Mouse (Mus musculus) embryonic facial prominence, embryonic 10.5 days (tissue): ENCODE results near the gene Gpt2. TPM values are rescaled to one million over a fixed set of nuclear protein-coding genes. Genes with fewer than 3 reads are reported as not detected.

Experiments
- DNase-seq: peaks from one replicate; pipeline ENCODE4 v3.0.0-alpha.2; 2017; ENCODE audit warnings: low spot score
- H3K27ac ChIP-seq: fragments of 300-500 bp; sonication (generic); replicated peaks from 2 replicates; pipeline ENCODE4 v1.5.1; 2016; ENCODE audit warnings: mild to moderate bottlenecking
- H3K27me3 ChIP-seq: fragments of 300-500 bp; sonication (generic); replicated peaks from 2 replicates; pipeline ENCODE4 v1.6.1; 2016; ENCODE audit warnings: low read depth, mild to moderate bottlenecking; ENCODE audit not compliant: poor library complexity, severe bottlenecking
- H3K36me3 ChIP-seq: fragments of 300-500 bp; sonication (generic); replicated peaks from 2 replicates; pipeline ENCODE4 v1.6.1; 2016; ENCODE audit warnings: mild to moderate bottlenecking, moderate library complexity
- H3K4me1 ChIP-seq: fragments of 300-500 bp; sonication (generic); 2 replicates; pipeline ENCODE4 v1.6.1; 2016
- H3K4me3 ChIP-seq: fragments of 300-500 bp; sonication (generic); 2 replicates; pipeline ENCODE4 v1.5.1; 2016; ENCODE audit warnings: mild to moderate bottlenecking, moderate library complexity
- H3K9me3 ChIP-seq: fragments of 300-500 bp; sonication (generic); 2 replicates; pipeline ENCODE4 v1.6.1; 2016; ENCODE audit warnings: mild to moderate bottlenecking
- WGBS: fragments of 180-500 bp; shearing (Covaris S2); methylation state at CpG from one replicate; pipeline ENCODE4 v1.1.7; 2016; 5-methylcytosine and 5-hydroxymethylcytosine counted together
- polyA plus RNA-seq: library from polyadenylated mRNA; unstranded; fragments of >200 nt; fragmentation: Nextera tagmentation; extraction: Ambion mirVana; gene quantifications from 2 replicates; pipeline ENCODE4 v1.2.1, GENCODE M21; 2016

The Gpt2 gene
- polyA plus RNA-seq, 1 experiment from 2014 or later, result 48.7 TPM

DNA sequence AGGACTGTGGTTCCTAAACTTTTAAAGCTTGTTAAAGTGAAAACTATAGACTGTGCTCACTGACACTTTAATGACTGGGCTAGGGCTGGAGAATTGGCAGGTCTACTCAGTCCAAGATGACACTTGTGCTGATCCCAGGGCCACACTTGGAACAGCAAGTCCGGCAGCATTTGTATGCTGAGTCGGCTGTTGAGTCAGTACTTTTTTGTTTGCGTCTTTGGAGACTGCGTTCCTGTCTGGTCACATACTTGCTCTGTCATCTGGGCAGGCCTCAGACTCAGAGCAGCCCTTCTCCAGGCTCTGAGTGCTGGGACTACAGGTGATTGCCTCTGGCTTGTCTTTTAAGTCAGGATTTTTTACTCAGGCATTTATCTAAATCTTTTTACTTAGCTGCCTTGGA, 20.9 kb downstream of the Gpt2 start:
- no peaks in the 10 kb centered on the region for H3K9me3 ChIP-seq
- H3K27ac ChIP-seq, result no peak overlapping the region
- peaks cover 98% of the 10 kb centered on the region for H3K36me3 ChIP-seq
- H3K27me3 ChIP-seq, result no peaks in the 10 kb centered on the region
- 90% methylated on average over 4 of the region's 4 CpGs for WGBS
- no peak for DNase-seq
- no peak overlapping the region for H3K4me3 ChIP-seq
- H3K4me1 ChIP-seq, result no peaks in the 10 kb centered on the region

DNA sequence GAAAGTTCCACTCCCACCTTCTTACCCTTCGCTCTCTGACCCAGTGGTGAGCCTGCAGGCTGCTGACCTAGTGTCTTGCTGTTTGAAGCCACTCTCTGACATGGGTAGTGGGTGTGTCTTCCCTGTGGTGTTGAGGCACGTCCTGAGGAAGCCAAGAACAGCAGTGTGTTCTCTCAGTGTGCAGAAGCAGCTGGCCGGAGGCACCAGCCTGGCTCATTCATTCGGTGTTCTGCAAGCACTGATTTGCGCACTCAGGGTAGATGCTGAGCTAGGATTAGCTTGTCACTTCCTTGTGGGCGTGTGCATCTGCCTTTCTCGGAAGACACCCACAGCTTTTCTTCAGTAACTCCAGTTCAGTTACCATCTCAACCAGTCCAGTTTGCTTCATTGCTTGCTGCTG, 23.0 kb downstream of the Gpt2 start:
- no peak overlapping the region for H3K4me3 ChIP-seq
- H3K27me3 ChIP-seq, result no peaks in the 10 kb centered on the region
- WGBS, result 67% methylated on average over 7 of the region's 7 CpGs
- peaks cover 96% of the 10 kb centered on the region for H3K36me3 ChIP-seq
- DNase-seq, result no peak
- no peaks in the 10 kb centered on the region for H3K9me3 ChIP-seq
- H3K27ac ChIP-seq, result no peak overlapping the region
- H3K4me1 ChIP-seq, result no peaks in the 10 kb centered on the region

DNA sequence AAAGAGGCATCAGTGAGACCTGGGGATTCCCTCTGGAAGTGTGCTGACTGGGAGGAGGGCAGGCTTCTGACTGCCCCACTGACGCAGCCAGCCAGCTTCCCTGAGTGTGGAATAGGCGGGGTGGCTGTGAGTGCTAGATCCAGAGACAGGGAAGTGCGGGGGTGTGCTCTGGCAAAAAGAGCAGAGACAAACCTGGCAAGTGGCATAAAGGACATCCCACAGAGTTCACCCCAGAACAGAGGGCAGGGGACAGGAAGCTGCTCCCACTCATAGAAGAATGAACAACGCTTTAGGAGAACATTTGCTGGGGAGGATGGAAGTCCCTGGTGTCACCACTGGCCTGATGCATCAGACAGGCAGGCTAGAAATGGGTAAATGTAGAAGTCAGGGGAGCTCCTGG, 25.0 kb downstream of the Gpt2 start:
- no peak overlapping the region for H3K4me3 ChIP-seq
- peaks cover 96% of the 10 kb centered on the region for H3K36me3 ChIP-seq
- H3K27ac ChIP-seq, result no peak overlapping the region
- H3K27me3 ChIP-seq, result no peaks in the 10 kb centered on the region
- no peak for DNase-seq
- no peaks in the 10 kb centered on the region for H3K9me3 ChIP-seq
- WGBS, result 85% methylated on average over 4 of the region's 4 CpGs
- no peaks in the 10 kb centered on the region for H3K4me1 ChIP-seq

DNA sequence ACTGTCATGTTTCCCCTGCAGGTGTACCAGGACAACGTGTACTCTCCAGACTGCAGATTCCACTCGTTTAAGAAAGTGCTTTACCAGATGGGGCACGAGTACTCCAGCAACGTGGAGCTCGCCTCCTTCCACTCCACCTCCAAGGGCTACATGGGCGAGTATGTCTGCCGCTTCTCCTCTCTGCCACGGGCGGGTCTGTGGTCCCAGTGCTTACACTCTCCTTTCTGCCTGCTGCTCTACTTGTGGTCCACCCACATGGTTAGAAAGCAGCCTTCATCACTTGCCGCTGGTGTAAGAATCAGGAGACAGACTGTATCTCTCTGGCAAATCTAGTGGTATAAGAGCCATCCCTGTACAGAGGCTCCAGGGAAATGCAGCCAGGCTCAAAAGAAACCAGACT, 25.6 kb downstream of the Gpt2 start:
- Histone ChIP-seq H3K36me3 (peaks cover 98% of the 10 kb centered on the region), H3K27me3 (no peaks in the 10 kb centered on the region), H3K9me3 (no peaks in the 10 kb centered on the region), H3K27ac (no peak overlapping the region), H3K4me1 (no peaks in the 10 kb centered on the region), H3K4me3 (no peak overlapping the region)
- WGBS, result 91% methylated on average over 10 of the region's 10 CpGs
- no peak for DNase-seq

DNA sequence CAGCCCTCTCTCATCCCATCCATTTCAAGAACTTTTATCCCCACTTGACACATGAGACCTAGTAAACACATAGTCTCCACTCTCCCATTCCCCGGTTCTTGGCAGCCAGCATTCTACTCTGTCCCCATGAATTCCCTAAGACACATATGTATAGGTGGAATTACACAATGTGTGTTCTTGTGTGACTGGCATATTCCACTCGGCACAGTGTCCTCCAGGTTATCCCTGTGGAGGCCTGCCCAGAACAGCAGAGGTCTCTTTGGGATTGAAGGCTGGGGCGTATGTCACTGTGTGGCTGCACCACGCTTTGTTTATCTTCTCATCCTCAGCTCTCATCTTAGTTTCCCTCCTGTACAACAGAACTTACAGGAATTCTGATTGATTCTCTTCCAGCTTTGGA, 28.2 kb downstream of the Gpt2 start:
- no peak for DNase-seq
- 93% methylated on average over 4 of the region's 4 CpGs for WGBS
- Histone ChIP-seq H3K4me3 (no peak overlapping the region), H3K36me3 (peaks cover 98% of the 10 kb centered on the region), H3K4me1 (no peaks in the 10 kb centered on the region), H3K27ac (no peak overlapping the region), H3K27me3 (no peaks in the 10 kb centered on the region), H3K9me3 (no peaks in the 10 kb centered on the region)

DNA sequence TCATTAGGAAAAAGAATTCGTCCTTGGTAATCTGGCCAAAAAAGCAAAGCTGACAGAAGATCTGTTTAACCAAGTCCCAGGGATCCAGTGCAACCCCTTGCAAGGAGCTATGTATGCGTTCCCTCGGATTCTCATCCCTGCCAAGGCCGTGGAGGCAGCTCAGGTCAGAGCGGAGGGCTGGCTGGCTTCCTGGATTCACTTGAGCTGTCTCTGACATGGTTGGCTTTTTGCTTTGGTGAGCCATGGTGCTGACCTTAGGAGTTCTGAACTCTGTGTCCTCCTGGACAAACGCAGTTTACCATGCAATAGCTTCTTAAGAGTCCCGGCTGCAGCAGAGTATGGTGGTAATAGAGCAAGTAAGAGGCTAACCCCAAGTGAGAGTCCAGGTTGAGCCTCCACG, 29.0 kb downstream of the Gpt2 start:
- Histone ChIP-seq H3K4me3 (no peak overlapping the region), H3K36me3 (peaks cover 98% of the 10 kb centered on the region), H3K27me3 (no peaks in the 10 kb centered on the region), H3K27ac (no peak overlapping the region), H3K9me3 (no peaks in the 10 kb centered on the region), H3K4me1 (no peaks in the 10 kb centered on the region)
- no peak for DNase-seq
- 90% methylated on average over 8 of the region's 8 CpGs for WGBS

DNA sequence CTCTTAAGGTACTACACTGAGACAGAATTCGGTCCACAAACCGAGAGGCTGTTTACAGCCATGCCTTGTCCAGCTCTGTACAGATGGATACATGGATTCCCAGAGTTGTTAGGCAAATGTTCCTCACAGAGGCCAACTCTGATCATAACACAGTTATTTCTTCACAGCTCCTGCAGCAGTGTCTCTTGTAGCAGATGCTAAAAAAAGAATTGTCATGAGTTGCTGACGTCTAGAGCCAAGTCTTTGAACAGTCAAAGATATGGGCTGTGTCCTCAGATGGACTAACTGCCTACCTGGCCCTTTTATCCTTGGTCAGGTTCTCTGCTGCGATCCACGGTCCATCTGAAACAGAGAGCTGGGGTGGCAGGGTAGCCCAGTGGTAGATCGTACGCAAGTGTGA, 31.7 kb downstream of the Gpt2 start:
- no peaks in the 10 kb centered on the region for H3K9me3 ChIP-seq
- H3K27ac ChIP-seq, result no peak overlapping the region
- H3K4me3 ChIP-seq, result no peak overlapping the region
- H3K36me3 ChIP-seq, result peaks cover 76% of the 10 kb centered on the region
- WGBS, result 96% methylated on average over 7 of the region's 7 CpGs
- no peak for DNase-seq
- no peaks in the 10 kb centered on the region for H3K27me3 ChIP-seq
- no peaks in the 10 kb centered on the region for H3K4me1 ChIP-seq

DNA sequence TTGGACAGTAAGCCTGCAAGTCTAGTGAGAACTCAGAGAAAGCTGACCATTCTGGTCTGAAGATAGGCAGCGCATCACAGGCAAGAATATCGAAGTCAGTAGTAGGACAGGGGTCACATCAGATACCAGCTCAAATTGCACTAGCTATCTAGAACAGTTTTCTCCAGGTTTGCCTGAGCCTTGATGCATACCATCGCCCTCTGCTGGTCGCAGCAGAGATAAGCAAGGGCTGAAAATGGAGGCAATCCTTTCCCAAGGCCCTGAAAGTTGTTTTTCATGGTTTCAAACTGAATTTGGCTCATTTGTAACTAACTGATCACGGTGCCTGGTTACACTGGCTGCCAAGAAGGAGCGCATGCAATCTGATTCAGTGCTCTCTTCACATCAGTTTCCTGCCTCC, 33.7 kb downstream of the Gpt2 start:
- Histone ChIP-seq H3K27ac (no peak overlapping the region), H3K4me3 (no peak overlapping the region), H3K36me3 (peaks cover 66% of the 10 kb centered on the region), H3K4me1 (no peaks in the 10 kb centered on the region), H3K9me3 (no peaks in the 10 kb centered on the region), H3K27me3 (no peaks in the 10 kb centered on the region)
- WGBS, result 32% methylated on average over 6 of the region's 6 CpGs
- peak; percentile 53 for DNase-seq

DNA sequence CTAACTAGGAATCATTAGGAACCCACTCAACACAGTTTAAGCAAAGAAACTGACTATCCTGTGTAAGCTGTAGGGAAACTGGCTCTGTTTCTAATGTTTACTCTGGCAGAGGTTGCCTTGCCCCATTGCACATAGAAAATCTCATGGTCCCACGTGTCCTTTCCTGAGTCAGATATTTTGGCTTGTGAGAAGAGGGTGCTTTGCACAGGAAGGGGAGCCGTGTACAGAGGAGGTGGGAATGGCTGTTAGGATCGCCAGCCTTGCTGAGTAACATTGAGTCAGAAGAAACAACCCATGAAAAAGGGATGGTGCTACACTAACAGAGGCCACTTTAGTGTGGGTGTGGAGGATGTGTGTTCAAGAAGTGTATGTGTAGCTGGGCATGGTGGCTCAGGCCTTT, 36.6 kb downstream of the Gpt2 start:
- Histone ChIP-seq H3K4me3 (no peak overlapping the region), H3K9me3 (no peaks in the 10 kb centered on the region), H3K4me1 (no peaks in the 10 kb centered on the region), H3K27me3 (no peaks in the 10 kb centered on the region), H3K27ac (no peak overlapping the region), H3K36me3 (peaks cover 53% of the 10 kb centered on the region)
- WGBS, result 87% methylated on average over 3 of the region's 3 CpGs
- no peak for DNase-seq

DNA sequence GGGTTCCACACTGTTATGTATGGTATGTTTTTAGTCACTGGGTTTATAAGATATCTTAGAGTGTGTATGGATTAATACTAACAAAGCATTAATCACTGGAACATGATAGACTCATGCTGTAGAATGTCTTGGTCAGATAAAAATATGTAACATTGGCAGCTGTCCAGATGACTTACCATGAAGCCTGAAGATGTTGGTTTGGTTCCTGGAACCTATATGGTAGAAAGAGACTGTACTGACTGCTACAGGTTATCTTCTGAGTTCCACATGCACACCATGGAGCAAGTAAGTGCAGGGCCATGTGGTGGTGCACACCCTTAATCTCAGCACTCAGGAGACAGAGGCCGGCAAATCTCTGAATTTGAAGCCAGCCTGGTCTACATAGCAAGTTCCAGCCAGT, 38.3 kb downstream of the Gpt2 start:
- 88% methylated on average over 1 of the region's 1 CpGs for WGBS
- Histone ChIP-seq H3K4me1 (no peaks in the 10 kb centered on the region), H3K9me3 (no peaks in the 10 kb centered on the region), H3K27ac (no peak overlapping the region), H3K36me3 (peaks cover 53% of the 10 kb centered on the region), H3K4me3 (no peak overlapping the region), H3K27me3 (no peaks in the 10 kb centered on the region)
- DNase-seq, result no peak

DNA sequence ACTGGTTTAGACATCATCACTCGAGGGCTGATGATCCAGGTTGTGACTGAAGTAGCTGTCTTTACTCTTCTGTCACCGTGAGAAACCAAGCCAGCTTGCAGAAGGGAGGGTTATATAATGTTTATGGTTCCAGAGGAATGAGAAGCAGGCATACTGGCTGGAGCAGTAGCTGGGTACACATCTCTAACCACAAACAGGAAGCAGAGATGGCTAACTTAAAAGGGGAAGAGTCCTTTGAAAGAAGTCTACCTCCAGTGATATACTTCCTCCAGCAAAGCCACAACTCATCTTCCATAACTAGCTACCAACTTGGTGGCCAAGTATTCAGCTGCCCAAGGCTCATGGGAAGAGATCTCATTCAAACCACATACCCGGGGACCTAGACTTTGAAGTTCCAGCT, 39.1 kb downstream of the Gpt2 start:
- Histone ChIP-seq H3K4me1 (no peaks in the 10 kb centered on the region), H3K27ac (no peak overlapping the region), H3K9me3 (no peaks in the 10 kb centered on the region), H3K36me3 (peaks cover 53% of the 10 kb centered on the region), H3K4me3 (no peak overlapping the region), H3K27me3 (no peaks in the 10 kb centered on the region)
- WGBS, result 90% methylated on average over 3 of the region's 3 CpGs
- no peak for DNase-seq

DNA sequence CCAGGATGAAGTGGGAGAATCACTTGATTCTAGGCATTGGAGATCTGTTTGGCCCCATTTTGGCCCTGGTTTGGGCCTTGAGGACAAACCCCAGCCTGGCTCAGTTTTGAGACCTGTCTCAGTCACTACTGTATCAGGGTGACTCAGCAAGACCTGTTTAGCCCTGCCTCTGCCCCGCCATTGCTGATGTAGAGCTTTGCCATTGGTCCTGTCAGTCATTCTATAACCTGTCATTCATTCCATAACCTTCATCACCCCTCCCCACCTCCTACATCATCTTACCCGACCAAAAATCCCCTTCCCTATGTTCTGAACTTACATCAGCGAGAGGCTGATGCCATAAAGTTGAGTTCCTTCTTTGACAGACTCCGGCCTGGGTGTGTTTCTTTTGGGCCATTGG, 40.5 kb downstream of the Gpt2 start:
- H3K36me3 ChIP-seq, result peaks cover 63% of the 10 kb centered on the region
- 84% methylated on average over 4 of the region's 4 CpGs for WGBS

DNA sequence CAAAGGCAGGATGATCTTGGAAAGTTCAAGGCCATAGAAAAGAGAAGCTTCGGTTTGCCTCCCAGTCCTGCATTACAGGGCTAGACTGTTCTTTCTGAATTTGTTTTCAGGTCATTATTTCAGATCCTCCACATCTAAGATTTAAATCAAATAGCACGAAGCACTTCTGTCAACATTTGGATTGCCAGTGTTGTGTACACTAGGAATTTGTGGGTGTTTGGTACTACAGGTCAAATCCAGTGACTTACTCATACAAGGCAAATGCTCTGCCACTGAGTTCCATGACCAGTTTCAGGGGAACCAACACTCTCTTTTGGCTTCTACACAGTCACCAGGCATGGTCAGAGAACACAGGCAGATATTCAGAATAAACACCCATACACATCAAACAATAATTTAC, 41.1 kb downstream of the Gpt2 start:
- Histone ChIP-seq H3K4me1 (no peaks in the 10 kb centered on the region), H3K27me3 (no peaks in the 10 kb centered on the region), H3K36me3 (peaks cover 69% of the 10 kb centered on the region), H3K9me3 (no peaks in the 10 kb centered on the region), H3K27ac (no peak overlapping the region), H3K4me3 (no peak overlapping the region)
- 92% methylated on average over 2 of the region's 2 CpGs for WGBS
- no peak for DNase-seq

More for the DNA sequence above, 40.5 kb downstream of the Gpt2 start:
- no peak for DNase-seq
- no peak overlapping the region for H3K27ac ChIP-seq
- H3K4me1 ChIP-seq, result no peaks in the 10 kb centered on the region
- no peak overlapping the region for H3K4me3 ChIP-seq
- H3K9me3 ChIP-seq, result no peaks in the 10 kb centered on the region
- no peaks in the 10 kb centered on the region for H3K27me3 ChIP-seq

DNA sequence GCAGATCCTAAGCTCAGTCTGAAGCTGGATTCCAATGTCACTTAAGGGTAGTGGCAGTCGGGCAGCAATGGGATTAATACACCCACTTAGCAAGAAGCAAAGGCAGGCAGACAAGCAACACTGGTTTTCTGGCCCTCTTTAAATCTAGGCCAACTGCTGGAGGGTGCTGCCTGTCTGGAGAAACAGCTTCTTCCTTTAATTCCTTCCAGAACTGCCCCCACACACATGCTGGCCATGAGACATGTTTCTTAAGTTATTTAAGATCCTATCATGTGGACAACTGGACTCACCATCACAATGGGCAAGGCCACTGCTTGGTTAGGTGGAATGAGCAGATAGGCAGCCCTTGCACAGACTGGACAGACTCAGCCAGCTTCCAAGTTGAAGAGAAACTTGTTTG, 41.8 kb downstream of the Gpt2 start:
- no peak overlapping the region for H3K27ac ChIP-seq
- no peaks in the 10 kb centered on the region for H3K27me3 ChIP-seq
- no peak for DNase-seq
- no peaks in the 10 kb centered on the region for H3K9me3 ChIP-seq
- WGBS, result 85% methylated on average over 1 of the region's 1 CpGs
- peaks cover 77% of the 10 kb centered on the region for H3K36me3 ChIP-seq
- H3K4me3 ChIP-seq, result no peak overlapping the region
- no peaks in the 10 kb centered on the region for H3K4me1 ChIP-seq
